Mouse (Mus musculus) 3T3-L1 (cell line): ENCODE data around the gene Aup1.

Source experiments
- DNase-seq: peaks from one replicate; pipeline ENCODE4 v3.0.0-alpha.2; 2015; ENCODE audit warnings: low read depth, low spot score

Gene Aup1

GRCm38 (mm10) chr6:83029777-83030176, 24.5 kb upstream of the Aup1 start:
- no peak for DNase-seq

GRCm38 (mm10) chr6:83031111-83031510, 23.2 kb upstream of the Aup1 start:
- no peak for DNase-seq

- DNase-seq, result no peak
Measured at GRCm38 (mm10) chr6:83031921-83032590, 22.3 kb upstream of the Aup1 start.

GRCm38 (mm10) chr6:83032769-83033191, 21.5 kb upstream of the Aup1 start:
- peak; percentile 63 for DNase-seq

- DNase-seq, result peak; percentile 94
Measured at GRCm38 (mm10) chr6:83033249-83034185, 20.8 kb upstream of the Aup1 start, which contains the start of the genes Dok1 and Loxl3. Gene Dok1 (minus strand): TSS chr6:83033471. Gene Loxl3 (plus strand): TSS chr6:83034173.

- peak; percentile 45 for DNase-seq
Measured at GRCm38 (mm10) chr6:83034463-83035055, 19.8 kb upstream of the Aup1 start.

- DNase-seq, result no peak
Measured at GRCm38 (mm10) chr6:83037188-83037587, 17.1 kb upstream of the Aup1 start.

GRCm38 (mm10) chr6:83038496-83039012, 15.8 kb upstream of the Aup1 start:
- DNase-seq, result no peak

GRCm38 (mm10) chr6:83040601-83041000, 13.7 kb upstream of the Aup1 start:
- DNase-seq, result no peak

- no peak for DNase-seq
Measured at GRCm38 (mm10) chr6:83043561-83043960, 10.8 kb upstream of the Aup1 start.

GRCm38 (mm10) chr6:83043993-83044392, 10.3 kb upstream of the Aup1 start:
- no peak for DNase-seq

GRCm38 (mm10) chr6:83044742-83045141, 9.6 kb upstream of the Aup1 start:
- peak; percentile 73 for DNase-seq

GRCm38 (mm10) chr6:83049367-83049766, 5.0 kb upstream of the Aup1 start:
- DNase-seq, result no peak

GRCm38 (mm10) chr6:83053136-83053960, 973 bp upstream of the Aup1 start:
- DNase-seq, result peak; percentile 82

- DNase-seq, result no peak
Measured at GRCm38 (mm10) chr6:83054871-83055431, 630 bp downstream of the Aup1 start, which contains the start of gene Htra2. Gene Htra2 (minus strand): TSS chr6:83055273.

GRCm38 (mm10) chr6:83057790-83058189, 3.5 kb downstream of the Aup1 start, which contains the start of gene Dqx1:
Gene Dqx1 (plus strand): TSS chr6:83057844.
- peak; percentile 43 for DNase-seq

- no peak for DNase-seq
Measured at GRCm38 (mm10) chr6:83058725-83059124, 4.4 kb downstream of the Aup1 start.

- no peak for DNase-seq
Measured at GRCm38 (mm10) chr6:83065995-83066394, 11.7 kb downstream of the Aup1 start.

- DNase-seq, result no peak
Measured at GRCm38 (mm10) chr6:83066441-83066840, 12.1 kb downstream of the Aup1 start.

- no peak for DNase-seq
Measured at GRCm38 (mm10) chr6:83068221-83068620, 13.9 kb downstream of the Aup1 start.
